8 mouse cellular contexts compared by ENCODE assay signal in the genomic region with DNA sequence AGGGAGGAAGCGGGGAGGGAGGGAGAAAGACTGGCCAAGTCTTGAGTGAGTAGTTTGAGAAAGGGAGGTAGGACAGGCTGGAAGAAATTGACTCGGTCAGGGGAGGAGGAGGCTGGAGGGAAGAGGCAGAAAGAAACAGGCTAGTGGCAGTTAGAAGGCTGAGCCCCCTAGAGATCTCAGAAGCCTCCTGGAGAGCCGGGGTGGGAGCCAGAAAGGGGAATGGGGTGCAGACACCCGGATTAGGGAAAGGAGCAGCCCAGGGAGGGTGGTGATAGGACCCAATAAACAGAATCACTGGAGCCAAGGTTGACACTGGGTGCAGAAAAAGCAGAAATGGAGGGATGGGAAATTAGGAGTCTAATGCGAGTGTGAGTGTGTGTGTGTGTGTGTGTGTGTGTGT. TPM values are rescaled to one million over a fixed set of nuclear protein-coding genes. Genes with fewer than 3 reads are reported as not detected.
A peak's percentile ranks its signal among the peaks of the same experiment; 100 is the strongest.
DNase-seq lines count a peak whose midpoint lies in the region; ATAC-seq and TF ChIP-seq lines count a peak whose summit lies in the region.

No protein-coding gene starts in this region.

- peaks cover 5% of the 10 kb centered on the region; the same call in 1 of the 2 replicates for H3K79me2 ChIP-seq in liver, adult 2 months (ENCODE audit: control insufficient read depth, insufficient read depth, low read length)

- H3K9me3 ChIP-seq in liver, embryonic 11.5 days (ENCODE audit: control insufficient read depth, low read length) = no peaks in the 10 kb centered on the region
- H3K9me3 ChIP-seq in hindbrain, embryonic 14.5 days (ENCODE audit: control insufficient read depth, low read length) = no peaks in the 10 kb centered on the region
- H3K9me3 ChIP-seq in midbrain, postnatal 0 days (ENCODE audit: low read length) = no peaks in the 10 kb centered on the region

- peak; percentile 48 for DNase-seq in cerebellum, adult 9-10 months
- no peak for DNase-seq in liver, adult 2 months (ENCODE audit: extremely low read depth, low read depth, low spot score)
- no peak for DNase-seq in liver, embryonic 11.5 days (ENCODE audit: low spot score)
- no peak for DNase-seq in hindbrain, embryonic 14.5 days (ENCODE audit: low spot score)
- no peak for DNase-seq in midbrain, postnatal 0 days (ENCODE audit: low spot score)
- no peak for DNase-seq in urinary bladder, postnatal 14 days (ENCODE audit: low spot score)
- no peak for DNase-seq in ovary, postnatal 10 days (ENCODE audit: low spot score)

- H3K27me3 ChIP-seq in liver, adult 2 months (ENCODE audit: control insufficient read depth, insufficient read depth, low read length) = no peaks in the 10 kb centered on the region
- H3K27me3 ChIP-seq in liver, embryonic 11.5 days (replicated peaks; ENCODE audit: control insufficient read depth, insufficient read depth, low read length) = peaks cover 84% of the 10 kb centered on the region
- peaks cover 50% of the 10 kb centered on the region for H3K27me3 ChIP-seq in hindbrain, embryonic 14.5 days (ENCODE audit: control insufficient read depth, insufficient read depth, low read length)
- peaks cover 23% of the 10 kb centered on the region for H3K27me3 ChIP-seq in midbrain, postnatal 0 days (ENCODE audit: insufficient read depth, low read length)

- H3K27ac ChIP-seq in liver, adult 2 months (replicated peaks; ENCODE audit: insufficient read depth, low read depth, low read length) = no peak overlapping the region
- H3K27ac ChIP-seq in liver, embryonic 11.5 days (ENCODE audit: low read depth, low read length) = no peak overlapping the region
- H3K27ac ChIP-seq in hindbrain, embryonic 14.5 days = no peak overlapping the region
- H3K27ac ChIP-seq in midbrain, postnatal 0 days (ENCODE audit: low read depth, low read length) = no peak overlapping the region

- WGBS in liver, adult 2 months = 35% methylated on average over 5 of the region's 5 CpGs
- 21% methylated on average over 5 of the region's 5 CpGs for WGBS in liver, embryonic 11.5 days
- 37% methylated on average over 5 of the region's 5 CpGs for WGBS in hindbrain, embryonic 14.5 days
- 26% methylated on average over 5 of the region's 5 CpGs for WGBS in midbrain, postnatal 0 days

- H3K4me2 ChIP-seq in liver, embryonic 11.5 days = no peak overlapping the region
- H3K4me2 ChIP-seq in hindbrain, embryonic 14.5 days (replicated peaks) = peak overlapping the region; percentile 70; the same call in 1 of the 2 replicates
- H3K4me2 ChIP-seq in midbrain, postnatal 0 days (ENCODE audit: low read depth, low read length, poor library complexity, severe bottlenecking) = peak overlapping the region; percentile 67

- peak overlapping the region; percentile 73 for H3K4me3 ChIP-seq in liver, adult 2 months (ENCODE audit: insufficient read depth, low read depth, low read length)
- H3K4me3 ChIP-seq in liver, embryonic 11.5 days (ENCODE audit: low read depth, low read length) = no peak overlapping the region
- peak overlapping the region; percentile 38; the same call in 1 of the 2 replicates for H3K4me3 ChIP-seq in hindbrain, embryonic 14.5 days (replicated peaks; ENCODE audit: low read length)
- peak overlapping the region; percentile 37 for H3K4me3 ChIP-seq in midbrain, postnatal 0 days (ENCODE audit: low read depth, low read length)

- peak overlapping the region; percentile 92 for H3K9ac ChIP-seq in liver, adult 2 months (ENCODE audit: low read depth, low read length)
- no peak overlapping the region for H3K9ac ChIP-seq in liver, embryonic 11.5 days (ENCODE audit: low read depth, low read length)
- no peak overlapping the region for H3K9ac ChIP-seq in hindbrain, embryonic 14.5 days
- H3K9ac ChIP-seq in midbrain, postnatal 0 days (replicated peaks; ENCODE audit: low read length, poor library complexity, severe bottlenecking) = no peak overlapping the region

- TF ChIP-seq POLR2A in liver, adult 2 months (IDR thresholded peaks at IDR 0.05; ENCODE audit: extremely low read depth, insufficient read depth, low read length) = no peak

- no peak for TF ChIP-seq CTCF in liver, adult 2 months (IDR thresholded peaks at IDR 0.05; ENCODE audit: low read depth, low read length)
- TF ChIP-seq CTCF in midbrain, postnatal 0 days (IDR thresholded peaks at IDR 0.05) = no peak

- ATAC-seq in cerebellum, adult (ENCODE audit: insufficient number of reproducible peaks, low FRiP score, low TSS enrichment) = no peak
- no peak for ATAC-seq in liver, embryonic 11.5 days (replicated peaks; ENCODE audit: low FRiP score)
- ATAC-seq in hindbrain, embryonic 14.5 days (ENCODE audit: low FRiP score) = no peak
- ATAC-seq in midbrain, postnatal 0 days (ENCODE audit: low FRiP score) = no peak

- peaks cover 2% of the 10 kb centered on the region; the same call in 1 of the 2 replicates for H3K36me3 ChIP-seq in liver, adult 2 months (ENCODE audit: control insufficient read depth, insufficient read depth, low read length)
- peaks cover under 1% of the 10 kb centered on the region; the same call in 1 of the 2 replicates for H3K36me3 ChIP-seq in liver, embryonic 11.5 days (ENCODE audit: control insufficient read depth, insufficient read depth, low read length)
- H3K36me3 ChIP-seq in hindbrain, embryonic 14.5 days (replicated peaks; ENCODE audit: control insufficient read depth, insufficient read depth) = peaks cover 1% of the 10 kb centered on the region
- 0 out of 2 replicates have a peak, but pooled peaks cover 1% of the 10 kb centered on the region for H3K36me3 ChIP-seq in midbrain, postnatal 0 days (ENCODE audit: insufficient read depth, low read length)

- H3K4me1 ChIP-seq in liver, adult 2 months (ENCODE audit: control insufficient read depth, insufficient read depth, low read length) = peaks cover 5% of the 10 kb centered on the region
- 0 out of 2 replicates have a peak, but pooled peaks cover 4% of the 10 kb centered on the region for H3K4me1 ChIP-seq in liver, embryonic 11.5 days (replicated peaks; ENCODE audit: control insufficient read depth, insufficient read depth, low read length)
- H3K4me1 ChIP-seq in hindbrain, embryonic 14.5 days (replicated peaks; ENCODE audit: control insufficient read depth, insufficient read depth, low read length) = peaks cover 16% of the 10 kb centered on the region
- peaks cover 4% of the 10 kb centered on the region; the same call in 1 of the 2 replicates for H3K4me1 ChIP-seq in midbrain, postnatal 0 days (ENCODE audit: insufficient read depth, low read length)

RNA-seq across cellular contexts. Expression of a gene that starts 1.0 kb away (rescaled TPM):
- 3.5 and 4.4 TPM in 2 replicates for total RNA-seq in liver, adult 2 months (2014; rRNA removed)
- 8.8 and 11.9 TPM in 2 replicates for polyA plus RNA-seq in liver, adult 2 months (2012; rRNA removed)
- 0.14 TPM in 1 of 2 replicates, not detected in the other for polyA plus RNA-seq in liver, embryonic 11.5 days (2014; fragmentation: Nextera tagmentation; extraction: Ambion mirVana)
- 0.90 and 1.3 TPM in 2 replicates for polyA plus RNA-seq in hindbrain, embryonic 14.5 days (2014; fragmentation: Nextera tagmentation; extraction: Ambion mirVana)
- total RNA-seq in midbrain, postnatal 0 days (2014; rRNA removed) = 3.9 TPM in 2 replicates
- polyA plus RNA-seq in midbrain, postnatal 0 days (2015; fragmentation: Nextera tagmentation; extraction: Ambion mirVana) = 2.8 and 3.3 TPM in 2 replicates

RNA-seq across cellular contexts. Expression of a gene that starts 7.8 kb away (rescaled TPM):
- total RNA-seq in liver, adult 2 months (2014; rRNA removed) = 24.2 and 26.6 TPM in 2 replicates
- 36.8 and 37.7 TPM in 2 replicates for polyA plus RNA-seq in liver, adult 2 months (2012; rRNA removed)
- polyA plus RNA-seq in liver, embryonic 11.5 days (2014; fragmentation: Nextera tagmentation; extraction: Ambion mirVana) = 78.5 and 84.7 TPM in 2 replicates
- polyA plus RNA-seq in hindbrain, embryonic 14.5 days (2014; fragmentation: Nextera tagmentation; extraction: Ambion mirVana) = 170 and 191 TPM in 2 replicates
- 54.0 and 64.5 TPM in 2 replicates for total RNA-seq in midbrain, postnatal 0 days (2014; rRNA removed)
- polyA plus RNA-seq in midbrain, postnatal 0 days (2015; fragmentation: Nextera tagmentation; extraction: Ambion mirVana) = 143 and 166 TPM in 2 replicates

RNA-seq across cellular contexts. Expression of a gene that starts 14.7 kb away (rescaled TPM):
- total RNA-seq in liver, adult 2 months (2014; rRNA removed) = 14.2 and 14.8 TPM in 2 replicates
- polyA plus RNA-seq in liver, adult 2 months (2012; rRNA removed) = 12.3 and 13.7 TPM in 2 replicates
- polyA plus RNA-seq in liver, embryonic 11.5 days (2014; fragmentation: Nextera tagmentation; extraction: Ambion mirVana) = 55.2 and 62.2 TPM in 2 replicates
- 50.4 and 55.7 TPM in 2 replicates for polyA plus RNA-seq in hindbrain, embryonic 14.5 days (2014; fragmentation: Nextera tagmentation; extraction: Ambion mirVana)
- 31.6 and 37.1 TPM in 2 replicates for total RNA-seq in midbrain, postnatal 0 days (2014; rRNA removed)
- 42.4 and 43.7 TPM in 2 replicates for polyA plus RNA-seq in midbrain, postnatal 0 days (2015; fragmentation: Nextera tagmentation; extraction: Ambion mirVana)

RNA-seq across cellular contexts. Expression of a gene that starts 14.7 kb away (rescaled TPM):
- 9.6 and 11.9 TPM in 2 replicates for total RNA-seq in liver, adult 2 months (2014; rRNA removed)
- 2.5 and 2.6 TPM in 2 replicates for polyA plus RNA-seq in liver, adult 2 months (2012; rRNA removed)
- polyA plus RNA-seq in liver, embryonic 11.5 days (2014; fragmentation: Nextera tagmentation; extraction: Ambion mirVana) = 5.4 and 6.6 TPM in 2 replicates
- polyA plus RNA-seq in hindbrain, embryonic 14.5 days (2014; fragmentation: Nextera tagmentation; extraction: Ambion mirVana) = 3.4 and 5.1 TPM in 2 replicates
- 2.1 and 3.5 TPM in 2 replicates for total RNA-seq in midbrain, postnatal 0 days (2014; rRNA removed)
- 2.8 and 3.0 TPM in 2 replicates for polyA plus RNA-seq in midbrain, postnatal 0 days (2015; fragmentation: Nextera tagmentation; extraction: Ambion mirVana)

RNA-seq across cellular contexts. Expression of a gene that starts 37.3 kb away (rescaled TPM):
- total RNA-seq in liver, adult 2 months (2014; rRNA removed) = not detected in 2 replicates
- not detected in 2 replicates for polyA plus RNA-seq in liver, adult 2 months (2012; rRNA removed)
- not detected in 2 replicates for polyA plus RNA-seq in liver, embryonic 11.5 days (2014; fragmentation: Nextera tagmentation; extraction: Ambion mirVana)
- 0.47 TPM in 1 of 2 replicates, not detected in the other for polyA plus RNA-seq in hindbrain, embryonic 14.5 days (2014; fragmentation: Nextera tagmentation; extraction: Ambion mirVana)
- not detected in 2 replicates for total RNA-seq in midbrain, postnatal 0 days (2014; rRNA removed)
- 0.39 and 0.52 TPM in 2 replicates for polyA plus RNA-seq in midbrain, postnatal 0 days (2015; fragmentation: Nextera tagmentation; extraction: Ambion mirVana)
